Mouse (Mus musculus): ENCODE results near the gene Pdgfra. TPM values are rescaled to one million over a fixed set of nuclear protein-coding genes. Genes with fewer than 3 reads are reported as not detected.

Pdgfra gene
- polyA plus RNA-seq, 1 experiment from 2014 or later: 148 TPM

DNA sequence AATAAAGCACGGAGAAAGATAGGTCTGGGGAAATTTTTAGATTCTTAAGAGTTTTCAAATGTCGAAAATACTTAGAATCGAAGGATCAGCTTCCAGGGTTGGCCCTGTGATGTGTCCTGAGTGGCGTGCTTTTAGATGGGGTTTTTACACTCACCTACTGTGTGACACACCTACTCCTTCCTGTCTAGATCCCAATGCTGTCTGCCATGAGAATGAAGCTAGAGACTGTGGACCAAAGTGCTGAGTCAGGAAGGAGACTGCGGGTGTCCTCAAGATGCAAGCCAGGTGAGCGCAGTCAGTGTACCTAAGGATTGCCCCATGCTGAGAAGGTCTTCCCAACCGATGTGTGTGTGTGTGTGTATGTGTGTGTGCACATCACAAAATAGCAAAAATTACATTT, 62.8 kb downstream of the Pdgfra start:
- no peaks in the 10 kb centered on the region for H3K4me1 ChIP-seq (replicated peaks)
- no peak overlapping the region for H3K4me3 ChIP-seq (replicated peaks)
- H3K36me3 ChIP-seq: no peaks in the 10 kb centered on the region
- H3K9me3 ChIP-seq: no peaks in the 10 kb centered on the region
- ATAC-seq (ENCODE audit: insufficient number of reproducible peaks, insufficient read depth, low FRiP score, low TSS enrichment, low read depth): no peak
- WGBS: 82% methylated on average over 7 of the region's 7 CpGs
- H3K4me2 ChIP-seq: no peak overlapping the region
- no peak overlapping the region for H3K27ac ChIP-seq
- H3K27me3 ChIP-seq: no peaks in the 10 kb centered on the region
- no peak overlapping the region for H3K9ac ChIP-seq (replicated peaks)

DNA sequence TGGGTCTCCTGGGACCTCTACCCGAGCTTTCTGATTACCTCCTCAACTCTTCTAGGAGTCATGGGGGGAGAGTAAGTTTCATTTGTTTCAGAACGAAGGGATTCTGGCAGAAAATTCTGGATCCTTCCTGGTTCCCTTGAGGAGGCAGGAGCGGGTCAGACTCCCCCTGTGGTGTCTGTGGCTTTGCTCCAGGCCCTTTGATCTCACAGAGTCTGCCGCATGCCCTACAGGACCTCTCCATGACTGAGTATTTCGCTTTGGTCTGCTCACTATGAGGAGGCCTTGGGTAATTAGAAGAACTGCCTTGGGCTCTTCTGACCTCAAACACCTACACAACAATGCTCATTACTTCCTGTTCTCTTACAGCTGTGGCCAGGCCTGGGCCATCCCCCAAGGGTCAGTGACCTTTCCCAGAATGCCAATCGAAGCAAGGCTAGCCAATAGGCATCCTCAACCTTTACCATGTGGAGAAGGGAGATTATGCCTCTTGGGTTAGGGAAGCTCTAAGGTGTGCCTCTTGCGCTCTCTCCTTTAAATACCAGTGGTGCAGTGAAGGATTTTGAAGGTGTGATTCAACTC, 63.7 kb downstream of the Pdgfra start:
- ATAC-seq (ENCODE audit: insufficient number of reproducible peaks, insufficient read depth, low FRiP score, low TSS enrichment, low read depth): no peak
- Histone ChIP-seq H3K9ac (replicated peaks) (no peak overlapping the region), H3K36me3 (no peaks in the 10 kb centered on the region), H3K4me3 (replicated peaks) (no peak overlapping the region), H3K9me3 (no peaks in the 10 kb centered on the region), H3K27ac (no peak overlapping the region), H3K27me3 (no peaks in the 10 kb centered on the region), H3K4me1 (replicated peaks) (0 out of 2 replicates have a peak, but pooled peaks cover under 1% of the 10 kb centered on the region), H3K4me2 (no peak overlapping the region)
- 49% methylated on average over 7 of the region's 7 CpGs for WGBS

DNA sequence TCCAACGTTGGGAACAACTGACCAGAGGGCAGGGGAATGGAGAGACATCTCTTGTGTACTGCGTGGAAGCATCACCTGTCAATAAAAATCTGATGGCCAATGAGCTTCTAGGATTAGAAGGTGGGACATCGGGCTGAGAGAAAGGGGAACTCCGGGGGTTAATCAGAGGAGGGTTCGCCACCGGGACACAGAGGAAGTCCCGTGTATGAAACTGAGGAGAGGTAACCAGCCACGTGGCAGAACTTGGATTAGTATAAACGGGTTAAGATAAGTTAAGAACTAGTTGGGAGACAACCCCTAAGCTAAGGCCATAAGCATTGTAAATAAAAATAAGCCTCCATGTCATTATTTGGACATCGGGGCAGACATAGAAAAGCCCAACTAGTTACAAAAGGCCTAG, 69.5 kb downstream of the Pdgfra start:
- Histone ChIP-seq H3K36me3 (no peaks in the 10 kb centered on the region), H3K4me3 (replicated peaks) (no peak overlapping the region), H3K27me3 (no peaks in the 10 kb centered on the region), H3K4me2 (no peak overlapping the region), H3K9ac (replicated peaks) (no peak overlapping the region), H3K4me1 (replicated peaks) (peaks cover 3% of the 10 kb centered on the region; the same call in 1 of the 2 replicates), H3K9me3 (no peaks in the 10 kb centered on the region), H3K27ac (no peak overlapping the region)
- 85% methylated on average over 10 of the region's 10 CpGs for WGBS
- no peak for ATAC-seq (ENCODE audit: insufficient number of reproducible peaks, insufficient read depth, low FRiP score, low TSS enrichment, low read depth)

DNA sequence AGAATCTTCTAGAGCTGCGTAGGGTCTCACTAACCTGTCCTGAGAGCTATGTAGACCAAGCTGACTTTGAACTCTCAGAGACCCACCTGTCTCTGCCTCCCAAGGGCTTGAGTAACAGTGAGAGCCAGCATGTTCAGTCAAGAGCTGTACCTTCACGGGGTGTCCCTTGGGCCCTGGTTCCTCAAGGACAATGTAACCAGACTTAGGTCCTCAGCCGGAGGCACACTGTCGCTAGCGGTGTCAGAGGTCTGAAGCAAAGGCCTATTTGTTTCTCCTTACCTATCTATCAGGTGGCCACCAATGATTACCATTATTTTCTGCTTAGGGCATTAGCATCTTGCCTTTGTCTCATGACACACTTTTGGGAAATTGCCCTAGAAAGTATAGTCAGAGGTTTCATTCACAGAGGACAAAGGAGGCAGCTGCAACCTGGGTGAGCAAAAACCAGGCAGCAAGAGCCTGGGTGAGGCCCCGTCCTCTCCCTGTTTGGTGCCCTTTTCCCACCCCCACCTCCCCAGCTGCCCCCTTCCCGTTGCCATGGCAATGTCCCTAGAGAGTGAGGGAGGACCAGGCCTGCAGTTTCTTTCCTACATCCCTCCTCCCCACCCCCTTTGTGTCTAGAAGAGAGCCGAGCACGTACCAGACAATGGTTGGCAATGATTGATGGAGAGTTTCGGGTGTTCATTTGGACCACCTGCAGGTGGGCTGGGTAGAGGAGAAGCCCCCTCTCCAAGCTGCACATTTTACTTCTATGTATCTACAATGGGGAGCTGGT, 70.6 kb downstream of the Pdgfra start:
- Histone ChIP-seq H3K9me3 (no peaks in the 10 kb centered on the region), H3K27ac (no peak overlapping the region), H3K9ac (replicated peaks) (no peak overlapping the region), H3K4me1 (replicated peaks) (peaks cover 3% of the 10 kb centered on the region; the same call in 1 of the 2 replicates), H3K4me3 (replicated peaks) (no peak overlapping the region), H3K36me3 (no peaks in the 10 kb centered on the region), H3K27me3 (no peaks in the 10 kb centered on the region), H3K4me2 (no peak overlapping the region)
- 77% methylated on average over 10 of the region's 10 CpGs for whole genome bisulfite sequencing
- no peak for ATAC-seq (ENCODE audit: insufficient number of reproducible peaks, insufficient read depth, low FRiP score, low TSS enrichment, low read depth)

DNA sequence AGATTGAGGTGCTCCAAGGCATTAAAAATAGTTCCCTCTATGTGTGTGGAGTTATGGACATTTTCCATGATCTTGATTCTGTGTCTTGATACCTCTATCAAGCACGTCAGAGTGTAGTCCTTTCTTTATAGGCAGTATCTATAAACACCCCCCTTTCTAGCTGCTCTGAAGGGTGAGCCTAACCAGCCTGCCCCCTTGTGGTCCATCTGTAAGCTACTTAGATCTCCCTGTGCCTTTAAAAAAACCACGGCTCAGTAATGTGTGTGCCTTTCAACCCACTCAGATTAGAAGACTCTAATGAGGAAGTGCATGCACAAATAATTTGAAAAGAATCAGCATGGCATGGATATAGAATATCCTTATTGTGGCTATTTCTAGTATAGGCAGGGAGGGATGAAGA, 86.3 kb downstream of the Pdgfra start:
- no peak overlapping the region for H3K4me3 ChIP-seq (replicated peaks)
- no peak for ATAC-seq (ENCODE audit: insufficient number of reproducible peaks, insufficient read depth, low FRiP score, low TSS enrichment, low read depth)
- WGBS: 35% methylated on average over 2 of the region's 2 CpGs
- H3K36me3 ChIP-seq: no peaks in the 10 kb centered on the region
- H3K4me1 ChIP-seq (replicated peaks): no peaks in the 10 kb centered on the region
- no peaks in the 10 kb centered on the region for H3K9me3 ChIP-seq
- H3K4me2 ChIP-seq: no peak overlapping the region
- H3K27ac ChIP-seq: no peak overlapping the region
- no peaks in the 10 kb centered on the region for H3K27me3 ChIP-seq
- H3K9ac ChIP-seq (replicated peaks): no peak overlapping the region

DNA sequence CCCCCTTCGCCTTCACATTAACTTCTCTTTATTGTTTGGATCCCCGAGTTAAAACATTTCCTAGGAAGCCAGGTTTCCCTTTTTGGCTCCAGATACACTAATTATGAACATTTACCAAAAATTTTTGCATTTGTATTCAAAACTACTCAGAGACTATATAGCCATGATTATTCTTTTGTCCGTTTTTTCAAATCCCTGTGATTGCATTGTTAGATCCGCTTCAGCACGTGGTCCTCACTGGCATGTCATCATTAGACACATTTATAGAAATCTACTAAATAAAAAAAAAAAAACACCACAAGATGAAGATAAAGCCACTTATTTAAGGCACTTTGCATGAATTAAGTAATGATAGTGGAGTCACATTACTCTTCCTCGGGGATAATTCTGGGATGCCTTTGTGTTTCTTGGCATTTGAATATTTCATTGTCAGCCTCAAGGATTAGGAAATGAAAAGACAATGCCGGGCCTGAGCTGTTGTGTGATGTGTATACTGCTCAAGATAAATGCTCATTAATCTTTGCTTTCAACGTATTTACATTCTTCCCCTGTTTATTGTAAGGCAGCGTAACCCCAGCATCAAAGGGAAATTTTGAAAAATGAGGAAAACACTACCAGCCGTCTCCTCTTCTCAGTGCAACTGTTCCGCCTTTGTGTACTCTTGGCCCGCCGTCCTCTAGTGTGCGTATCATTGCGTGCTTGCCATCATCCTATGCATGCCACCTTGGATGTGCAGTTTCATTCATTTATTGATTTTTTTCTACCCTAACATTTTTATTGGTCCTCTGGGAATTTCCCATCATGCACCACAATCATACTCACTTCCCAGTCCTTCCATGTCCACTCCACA, 87.1 kb downstream of the Pdgfra start:
- Histone ChIP-seq H3K9ac (replicated peaks) (no peak overlapping the region), H3K4me1 (replicated peaks) (no peaks in the 10 kb centered on the region), H3K4me3 (replicated peaks) (no peak overlapping the region), H3K27me3 (no peaks in the 10 kb centered on the region), H3K9me3 (no peaks in the 10 kb centered on the region), H3K36me3 (no peaks in the 10 kb centered on the region), H3K4me2 (no peak overlapping the region), H3K27ac (no peak overlapping the region)
- no peak for ATAC-seq (ENCODE audit: insufficient number of reproducible peaks, insufficient read depth, low FRiP score, low TSS enrichment, low read depth)
- 86% methylated on average over 15 of the region's 15 CpGs for WGBS

DNA sequence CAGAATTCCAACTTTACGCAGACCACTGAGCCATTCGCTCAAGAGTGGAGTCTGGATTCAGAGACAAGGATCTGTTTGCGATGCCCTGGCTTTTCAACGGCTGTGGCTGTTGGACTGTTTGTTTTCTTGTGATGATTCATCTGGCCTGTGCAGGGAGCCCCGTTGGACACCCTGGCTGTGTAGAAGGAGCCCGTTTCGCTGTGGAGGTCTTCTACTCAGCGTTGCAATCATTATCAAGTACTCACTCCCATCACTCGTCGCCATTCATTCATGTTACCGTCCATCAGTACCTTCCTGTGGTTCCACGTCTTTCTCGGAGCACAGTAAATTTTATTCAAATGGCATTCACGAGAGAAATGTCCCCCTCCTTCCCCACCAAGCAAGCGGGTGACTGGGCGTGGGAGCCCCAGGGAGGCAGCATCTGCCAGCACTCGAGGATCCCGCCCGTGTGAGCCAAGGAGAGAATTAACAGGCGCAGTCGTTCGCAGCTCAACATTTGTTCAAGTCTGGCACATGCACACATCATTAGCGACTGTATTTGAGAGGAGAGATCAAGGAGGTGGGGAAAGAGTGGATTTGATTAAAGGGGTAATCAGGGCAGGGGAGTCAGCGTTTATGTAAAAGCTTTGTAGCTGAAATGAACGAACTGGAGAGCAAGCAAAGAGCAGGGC, 95.1 kb downstream of the Pdgfra start:
- no peaks in the 10 kb centered on the region for H3K27me3 ChIP-seq
- H3K9ac ChIP-seq (replicated peaks): no peak overlapping the region
- H3K36me3 ChIP-seq: no peaks in the 10 kb centered on the region
- peak overlapping the region; percentile 38 for H3K4me2 ChIP-seq
- H3K9me3 ChIP-seq: no peaks in the 10 kb centered on the region
- peaks cover 6% of the 10 kb centered on the region; the same call in 1 of the 2 replicates for H3K4me1 ChIP-seq (replicated peaks)
- no peak overlapping the region for H3K4me3 ChIP-seq (replicated peaks)
- H3K27ac ChIP-seq: no peak overlapping the region
- ATAC-seq (ENCODE audit: insufficient number of reproducible peaks, insufficient read depth, low FRiP score, low TSS enrichment, low read depth): no peak
- 38% methylated on average over 25 of the region's 25 CpGs for WGBS

Small RNA genes lying within 50 kb of the gene (microRNA-seq; reads per million reads assigned to microRNA genes)
- gene Mir7025: 3.5 reads per million, percentile 10 among the genes with 10 or more reads in this experiment

Other genes with a start within 250 kb of the Pdgfra start
- 55.0 and 56.8 TPM in 2 replicates for gene Chic2, start 107.5 kb upstream of the Pdgfra start, polyA plus RNA-seq (2016; fragmentation: Nextera tagmentation; extraction: Ambion mirVana)
- not detected in 2 replicates for gene Gsx2, start 76.7 kb upstream of the Pdgfra start, polyA plus RNA-seq (2016; fragmentation: Nextera tagmentation; extraction: Ambion mirVana)

Data from limb, embryonic 12.5 days (tissue).